Mouse (Mus musculus): ENCODE data around the gene Nr2c2ap.

Gene Nr2c2ap

DNA sequence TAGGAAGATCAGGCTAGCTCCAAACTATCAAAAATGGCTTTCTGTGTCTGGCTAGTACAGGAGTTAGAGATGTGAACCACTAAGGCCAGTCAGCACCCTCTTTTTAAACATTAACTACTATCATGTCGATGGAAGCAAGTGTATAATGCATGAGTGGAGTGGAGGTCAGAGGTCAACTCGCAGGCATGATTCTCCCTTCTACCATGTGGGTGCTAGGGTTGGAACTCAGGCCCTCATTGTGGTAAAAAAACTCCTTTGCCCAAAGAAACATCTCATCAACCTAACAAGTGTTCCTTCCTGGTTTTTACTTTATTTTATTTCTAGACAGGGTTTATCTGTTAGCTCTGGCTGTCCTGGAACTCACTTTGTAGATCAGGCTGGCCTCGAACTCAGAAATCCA lies 39.6 kb downstream of the Nr2c2ap start:
- DNase-seq: peak; percentile 85

DNA sequence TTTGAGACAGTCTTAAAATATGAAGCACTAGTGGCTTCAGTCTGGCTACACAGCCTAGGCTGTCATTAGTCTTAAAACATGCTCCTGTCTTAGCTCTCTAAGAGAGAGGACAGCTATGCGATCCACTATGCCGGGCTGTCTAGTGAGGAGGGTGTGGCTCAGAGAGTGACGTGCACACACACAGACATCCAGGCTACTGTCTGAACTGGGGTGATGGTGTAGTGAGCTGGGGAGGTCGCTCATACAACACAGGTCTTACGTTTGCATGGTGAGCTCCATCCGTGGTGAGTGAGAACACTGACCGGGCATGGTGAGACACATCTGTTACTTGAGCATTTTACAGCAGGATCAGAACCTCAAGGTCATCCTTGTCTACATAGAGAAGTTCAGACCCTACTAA lies 40.1 kb downstream of the Nr2c2ap start:
- DNase-seq: no peak

DNA sequence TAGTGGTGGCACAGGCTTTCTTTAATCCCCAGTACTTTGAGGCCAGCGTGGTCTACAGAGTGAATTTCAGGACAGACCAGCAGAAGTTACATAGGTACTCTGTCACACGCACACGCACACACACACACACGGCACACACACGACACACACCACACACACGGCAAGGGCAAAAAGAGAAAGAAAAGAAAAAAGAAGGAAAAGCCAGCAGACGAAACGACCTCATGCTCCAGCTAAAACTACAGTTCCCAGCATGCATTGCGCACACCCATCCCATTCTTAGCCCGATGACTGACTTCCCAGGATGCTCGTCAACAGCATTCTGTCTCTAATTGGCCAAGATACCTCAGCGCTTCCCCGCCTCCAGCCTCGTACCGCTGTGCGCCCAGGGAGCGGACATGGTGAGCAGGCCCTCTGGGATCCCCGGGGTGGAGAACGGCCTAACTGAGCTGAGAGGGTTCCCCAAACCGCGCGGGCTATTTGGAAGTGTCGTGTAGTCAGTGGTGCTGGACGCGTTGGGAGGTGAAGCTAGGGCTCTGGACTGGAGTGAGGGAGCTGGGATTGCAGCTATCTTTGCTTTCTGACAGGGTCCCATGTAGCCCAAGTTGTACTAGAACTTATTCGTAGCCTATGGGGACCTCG lies 41.0 kb downstream of the Nr2c2ap start, which contains the start of gene Tmem161a:
Gene Tmem161a (plus strand): TSS at position 314 of the 639 bp plus-strand sequence.
- peak; percentile 96 for DNase-seq

DNA sequence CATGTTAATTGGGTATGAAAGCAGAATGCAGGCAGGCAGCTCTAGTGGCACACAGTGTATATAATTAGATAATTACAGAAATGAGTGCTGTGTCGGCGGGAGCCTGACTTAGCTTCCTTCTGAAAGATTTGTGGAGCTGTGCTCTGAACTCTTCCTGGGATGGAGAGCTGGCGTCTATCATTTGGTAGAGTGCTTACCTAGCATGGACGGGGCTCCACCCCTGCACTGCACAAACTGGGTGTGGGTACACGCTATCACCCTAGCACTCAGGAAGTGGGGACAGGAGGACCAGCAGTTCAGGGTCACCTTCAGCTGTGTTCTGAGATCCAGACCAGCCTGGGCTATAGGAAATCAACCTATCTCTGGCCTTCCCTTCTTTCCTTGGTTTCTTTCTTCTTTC lies 42.2 kb downstream of the Nr2c2ap start:
- DNase-seq: no peak

DNA sequence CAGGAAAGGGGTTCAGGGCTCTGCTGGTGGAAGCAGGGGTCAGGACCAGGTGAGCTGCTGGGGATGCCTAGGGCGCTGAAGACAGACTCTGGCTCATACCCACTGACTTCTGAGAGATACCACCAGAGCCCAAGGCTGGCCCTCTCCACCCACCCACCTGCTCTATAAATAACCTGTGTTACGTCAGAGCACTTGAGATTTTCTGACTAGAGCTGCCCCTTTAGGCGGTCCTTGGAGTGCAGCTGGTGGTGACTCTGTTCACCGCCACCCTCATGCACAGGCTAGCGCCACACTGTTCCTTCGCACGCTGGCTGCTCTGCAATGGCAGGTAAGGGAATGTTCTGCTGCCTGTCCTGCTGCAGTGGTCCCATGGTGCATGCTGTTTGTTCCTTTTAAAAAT lies 42.9 kb downstream of the Nr2c2ap start:
- DNase-seq: no peak

DNA sequence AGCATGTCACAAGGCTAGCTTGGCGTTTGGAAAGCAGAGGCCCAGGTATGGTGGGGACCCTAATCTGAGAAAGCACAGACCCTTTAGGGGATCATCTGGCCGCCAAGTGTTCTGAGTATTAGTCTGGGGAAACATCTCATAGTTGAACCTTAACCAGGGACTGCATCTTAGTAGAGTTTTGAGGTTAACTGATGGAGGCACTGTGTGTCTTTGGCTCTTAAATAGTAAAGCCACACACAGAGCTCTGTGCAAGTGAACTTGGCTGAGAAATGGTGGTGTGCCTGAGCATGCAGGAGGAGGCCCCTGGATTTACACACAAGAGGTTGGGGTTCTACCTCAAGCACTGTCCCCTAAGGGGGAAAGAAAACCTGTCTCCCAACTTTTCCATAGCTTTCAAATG lies 47.1 kb downstream of the Nr2c2ap start:
- DNase-seq: no peak

DNA sequence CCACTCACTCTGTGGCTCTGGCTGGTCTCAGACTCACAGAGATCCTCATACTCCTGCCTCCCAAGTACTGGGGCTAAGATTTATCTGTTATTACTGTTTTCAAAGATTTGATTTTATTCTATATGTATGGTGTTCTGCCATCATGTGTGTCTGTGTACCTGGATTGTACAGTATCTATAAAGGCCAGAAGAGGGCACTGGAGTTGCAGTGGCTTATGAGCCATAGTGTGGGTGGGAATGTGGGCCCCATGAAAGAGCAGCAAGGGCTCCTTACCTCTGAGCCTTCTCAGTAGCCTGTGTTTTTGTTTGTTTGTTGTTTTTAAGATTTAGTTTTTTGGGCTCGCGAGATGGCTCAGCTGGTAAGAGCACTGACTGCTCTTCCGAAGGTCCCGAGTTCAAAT lies 47.9 kb downstream of the Nr2c2ap start:
- DNase-seq: no peak

DNA sequence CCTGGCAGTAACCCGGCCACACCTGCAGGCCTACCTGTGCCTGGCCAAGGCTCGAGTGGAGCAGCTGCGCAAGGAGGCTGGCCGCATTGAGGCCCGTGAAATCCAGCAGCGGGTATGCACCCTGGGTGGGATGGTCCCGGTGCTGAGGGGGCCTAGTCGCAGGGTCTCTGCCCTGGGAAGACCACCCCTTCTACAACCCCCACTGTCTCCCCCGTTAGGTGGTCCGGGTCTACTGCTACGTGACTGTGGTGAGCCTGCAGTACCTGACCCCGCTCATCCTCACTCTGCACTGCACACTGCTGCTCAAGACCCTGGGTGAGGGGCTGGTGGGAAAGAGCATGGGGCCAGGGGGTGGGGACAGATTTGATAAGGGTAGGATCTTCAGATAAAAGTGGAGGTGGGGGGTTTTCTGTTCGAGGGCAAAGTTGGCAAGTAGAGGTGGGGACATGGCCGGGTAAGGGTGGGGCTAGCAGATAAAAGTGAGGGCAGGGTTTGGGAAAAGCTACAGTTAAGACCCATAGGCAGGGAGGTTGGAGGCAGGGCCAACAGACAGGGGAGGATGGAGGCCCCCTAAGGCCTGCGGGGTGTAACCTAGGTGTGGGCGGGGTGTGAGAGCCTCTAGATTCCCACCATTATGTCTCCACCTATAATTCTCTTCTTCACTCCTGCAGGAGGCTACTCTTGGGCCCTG lies 50.2 kb downstream of the Nr2c2ap start:
- no peak for DNase-seq

DNA sequence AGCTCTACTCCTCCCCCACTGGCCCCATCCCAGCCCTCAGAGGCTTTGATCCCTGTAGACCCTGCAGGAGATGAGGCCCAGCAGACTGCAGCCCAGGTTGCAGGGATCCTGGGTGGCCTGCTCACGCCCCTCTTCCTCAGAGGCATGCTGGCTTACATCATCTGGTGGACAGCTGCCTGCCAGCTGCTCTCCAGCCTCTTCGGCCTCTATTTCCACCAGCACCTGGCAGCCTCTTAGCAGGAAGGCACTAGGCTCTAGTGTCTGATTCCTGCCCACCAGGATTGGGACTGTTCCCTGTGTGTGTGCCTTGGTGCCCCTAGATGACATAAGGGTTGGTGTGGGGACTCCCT lies 50.7 kb downstream of the Nr2c2ap start:
- no peak for DNase-seq

DNA sequence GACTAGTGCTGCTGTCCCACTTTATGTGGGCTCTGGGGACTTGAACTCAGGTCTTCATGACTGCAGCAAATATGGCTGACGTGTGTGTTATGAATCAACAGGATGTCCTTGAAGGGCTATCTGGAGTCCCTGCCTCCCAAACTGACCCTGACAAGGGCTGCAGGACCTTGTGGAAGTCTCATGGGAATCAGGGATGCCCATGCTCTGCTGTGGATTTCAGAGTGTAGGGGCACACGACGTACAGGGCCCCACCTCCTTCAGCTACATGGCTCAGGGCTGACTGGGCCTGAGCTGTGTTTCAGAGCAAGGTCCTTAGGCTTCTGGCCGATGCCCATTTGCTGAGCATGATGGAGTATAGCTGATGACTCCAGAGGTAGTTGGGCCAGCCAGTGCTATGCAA lies 52.1 kb downstream of the Nr2c2ap start:
- DNase-seq: no peak

All from kidney, adult 9 months (tissue).